Mouse (Mus musculus): Measurements from ENCODE around the gene Aco2. TPM values are rescaled to one million over a fixed set of nuclear protein-coding genes. Genes with fewer than 3 reads are reported as not detected.
A peak's percentile ranks its signal among the peaks of the same experiment; 100 is the strongest.

Aco2 gene
- polyA plus RNA-seq (2015; fragmentation: Nextera tagmentation; extraction: Ambion mirVana), result 126 and 136 TPM in 2 replicates

DNA sequence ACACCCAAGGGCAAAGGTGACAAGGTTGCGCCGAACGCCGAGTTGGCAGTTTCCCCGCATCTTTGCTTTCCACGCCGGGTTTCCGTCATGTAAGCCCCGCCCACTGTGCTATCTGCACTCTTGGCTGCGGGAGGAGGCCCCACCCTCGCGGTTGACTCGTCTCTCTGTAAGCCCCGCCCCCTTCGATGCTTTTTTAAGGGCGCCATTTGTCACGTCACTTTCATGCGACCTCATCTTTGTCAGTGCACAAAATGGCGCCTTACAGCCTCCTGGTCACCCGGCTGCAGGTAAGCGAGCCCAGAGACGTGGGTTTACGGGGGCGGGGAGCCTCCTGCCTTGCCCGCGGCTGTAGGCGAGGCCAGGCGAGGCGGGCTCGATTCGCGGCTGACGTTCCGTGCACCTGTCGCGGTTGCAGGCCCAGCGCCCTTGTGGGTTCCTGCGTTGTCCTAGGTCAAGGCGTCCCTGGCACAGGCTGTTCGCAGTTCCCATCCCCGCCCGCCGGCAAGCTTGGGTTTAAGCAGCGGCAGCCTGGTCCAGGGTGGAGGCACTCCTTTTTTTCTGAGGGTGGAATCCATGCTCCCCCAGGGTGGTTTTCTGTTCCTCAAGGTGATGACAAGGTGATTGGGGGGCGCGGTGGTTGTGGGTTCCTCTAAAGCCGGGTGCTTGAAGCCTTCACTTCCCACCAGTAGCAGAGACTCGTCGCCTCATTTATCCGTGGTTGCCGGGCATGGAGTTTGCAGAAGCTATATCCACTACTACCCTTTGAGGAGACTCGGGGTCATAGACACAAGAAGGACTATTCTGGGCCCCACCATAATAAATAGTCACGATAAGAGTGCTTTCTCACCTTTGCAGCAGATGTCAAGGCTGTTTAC, at the start of gene Aco2:
Gene Aco2, plus strand, starts transcription at position 48 of the 875 bp plus-strand sequence.
- peak; percentile 99 for DNase-seq (ENCODE audit: low spot score)

DNA sequence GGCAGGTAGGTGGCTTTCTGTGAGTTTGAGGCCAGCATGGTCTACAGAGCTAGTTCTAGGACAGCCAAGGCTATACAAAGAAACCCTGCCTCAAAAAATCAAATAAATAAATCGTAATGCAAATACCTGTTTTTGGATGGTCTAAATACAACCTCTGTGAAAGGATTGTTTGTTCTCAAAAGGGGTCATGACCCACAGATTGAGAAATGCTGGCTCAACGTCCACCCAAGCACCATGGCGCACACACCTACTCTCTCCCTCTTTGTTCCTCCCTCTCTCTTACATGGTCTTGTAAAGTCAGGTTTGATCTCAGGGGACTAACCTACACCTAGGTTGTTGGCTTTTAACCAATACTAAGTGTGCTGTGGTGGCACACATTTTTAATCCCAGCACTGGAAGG, 49.5 kb upstream of the Aco2 start:
- no peak for DNase-seq (ENCODE audit: low spot score)

DNA sequence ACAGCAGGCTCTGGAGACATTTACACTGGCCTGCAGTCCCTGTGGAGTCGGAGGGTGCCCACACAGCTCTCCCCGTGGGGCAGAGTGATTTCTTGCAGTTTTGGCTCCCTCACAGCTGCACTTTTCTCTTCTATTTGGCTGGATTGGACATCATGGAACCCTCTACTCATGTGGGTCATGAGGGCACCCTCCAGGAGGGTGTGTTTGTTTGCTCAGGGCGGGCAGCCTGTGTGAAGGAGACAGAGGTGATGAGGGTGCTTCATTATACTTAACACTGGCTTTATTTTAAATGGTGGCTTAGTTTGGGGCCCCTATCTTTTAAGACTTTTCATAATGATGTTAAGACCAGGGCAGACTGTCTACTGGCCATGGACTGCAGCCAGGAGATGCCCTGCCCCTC, 47.3 kb upstream of the Aco2 start:
- DNase-seq (ENCODE audit: low spot score), result no peak

- DNase-seq (ENCODE audit: low spot score), result no peak
These were observed 43.5 kb upstream of the Aco2 start for GRCm38 (mm10) chr15:81828426-81829207.

DNA sequence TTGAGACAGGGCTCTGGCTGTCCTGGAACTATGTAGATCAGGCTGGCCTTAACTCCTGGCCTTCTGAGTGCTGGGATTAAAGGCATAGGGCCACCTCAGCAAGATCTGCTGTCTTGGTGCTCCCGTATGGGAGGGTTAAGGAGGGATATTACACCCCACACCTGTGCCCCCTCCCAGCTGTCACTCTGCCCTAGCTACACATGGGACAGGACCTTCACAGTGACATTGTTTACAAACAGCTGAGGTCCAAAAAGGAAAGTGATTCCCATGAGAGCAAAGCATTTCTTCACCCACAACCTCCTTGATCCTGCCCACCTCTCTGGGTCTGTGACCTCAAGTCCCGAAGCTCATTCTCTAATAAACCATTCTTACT, 42.9 kb upstream of the Aco2 start:
- no peak for DNase-seq (ENCODE audit: low spot score)

DNA sequence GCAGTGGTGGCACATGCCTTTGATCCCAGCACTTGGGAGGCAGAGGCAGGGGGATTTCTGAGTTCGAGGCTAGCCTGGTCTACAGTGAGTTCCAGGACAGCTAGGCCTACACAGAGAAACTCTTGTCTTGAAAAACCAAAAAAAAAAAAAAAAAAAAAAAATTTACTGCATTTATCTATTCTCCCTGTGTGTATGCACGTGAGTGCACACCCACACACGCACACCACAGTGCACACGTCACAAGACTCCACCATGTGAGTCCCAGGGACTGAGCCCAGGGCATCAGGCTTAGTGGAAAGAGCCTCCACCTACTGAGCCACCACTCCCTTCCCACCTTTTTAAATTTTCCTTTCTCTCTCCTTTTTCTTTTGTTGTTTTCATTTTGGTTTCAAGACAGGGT, 41.6 kb upstream of the Aco2 start:
- no peak for DNase-seq (ENCODE audit: low spot score)

DNA sequence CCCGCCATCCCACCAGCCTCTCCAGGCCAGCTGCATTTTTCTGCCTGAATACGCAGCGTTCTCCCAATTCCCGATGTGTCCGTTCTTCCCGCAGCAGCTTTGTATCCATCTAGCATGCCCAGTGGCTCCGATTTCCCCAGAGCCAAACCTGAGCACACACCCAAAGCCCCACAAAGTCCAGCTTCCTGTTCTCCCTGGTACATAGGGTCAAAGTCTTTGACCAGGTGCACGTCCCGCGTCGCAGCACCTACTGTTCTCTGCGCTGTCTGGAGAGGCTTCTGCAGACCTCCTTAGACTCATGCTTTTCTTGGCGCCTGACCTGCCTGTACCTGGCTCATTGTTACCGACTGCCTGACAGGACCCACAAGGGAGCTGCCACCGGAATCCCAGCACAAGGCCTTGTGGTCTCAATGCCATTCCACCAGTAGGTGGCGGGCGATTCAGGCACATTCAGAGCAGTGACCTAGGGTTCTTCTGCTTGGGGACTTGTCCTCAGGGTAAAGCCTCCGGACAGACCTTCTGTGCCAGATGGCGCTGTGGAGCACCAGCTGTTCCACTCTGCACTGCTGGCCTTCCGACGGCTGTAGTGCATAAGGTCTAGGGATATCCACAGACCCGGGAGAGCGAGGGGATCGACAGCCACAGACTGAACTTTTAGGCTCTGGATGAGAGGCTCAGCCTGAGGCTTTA, 40.8 kb upstream of the Aco2 start:
- DNase-seq (ENCODE audit: low spot score), result peak; percentile 89

DNA sequence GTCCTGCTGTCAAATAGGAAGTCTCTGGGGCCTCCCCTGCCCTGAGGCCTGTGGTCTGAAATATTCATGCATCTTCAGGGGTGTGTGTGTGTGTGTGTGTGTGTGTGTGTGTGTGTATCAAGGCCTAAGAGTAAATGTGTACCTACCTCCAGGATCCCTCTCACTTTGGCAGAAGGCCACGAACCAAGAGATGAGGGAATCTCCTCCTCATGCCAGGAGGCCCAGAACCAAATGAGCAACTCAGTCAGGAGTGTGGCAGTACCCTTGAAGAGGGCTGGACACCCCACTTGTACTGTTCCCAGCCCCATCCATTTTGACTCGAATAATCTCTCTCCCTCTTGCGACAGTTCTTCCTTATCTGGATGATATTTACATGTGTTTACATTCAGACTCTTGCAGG, 39.9 kb upstream of the Aco2 start:
- no peak for DNase-seq (ENCODE audit: low spot score)

- DNase-seq (ENCODE audit: low spot score), result no peak
These were observed 38.6 kb upstream of the Aco2 start for GRCm38 (mm10) chr15:81833481-81833880.

GRCm38 (mm10) chr15:81834171-81834841, 37.8 kb upstream of the Aco2 start:
- no peak for DNase-seq (ENCODE audit: low spot score)

- DNase-seq (ENCODE audit: low spot score), result no peak
These were observed 36.9 kb upstream of the Aco2 start for GRCm38 (mm10) chr15:81835007-81835880.

GRCm38 (mm10) chr15:81836124-81836821, 35.8 kb upstream of the Aco2 start:
- DNase-seq (ENCODE audit: low spot score), result no peak

DNA sequence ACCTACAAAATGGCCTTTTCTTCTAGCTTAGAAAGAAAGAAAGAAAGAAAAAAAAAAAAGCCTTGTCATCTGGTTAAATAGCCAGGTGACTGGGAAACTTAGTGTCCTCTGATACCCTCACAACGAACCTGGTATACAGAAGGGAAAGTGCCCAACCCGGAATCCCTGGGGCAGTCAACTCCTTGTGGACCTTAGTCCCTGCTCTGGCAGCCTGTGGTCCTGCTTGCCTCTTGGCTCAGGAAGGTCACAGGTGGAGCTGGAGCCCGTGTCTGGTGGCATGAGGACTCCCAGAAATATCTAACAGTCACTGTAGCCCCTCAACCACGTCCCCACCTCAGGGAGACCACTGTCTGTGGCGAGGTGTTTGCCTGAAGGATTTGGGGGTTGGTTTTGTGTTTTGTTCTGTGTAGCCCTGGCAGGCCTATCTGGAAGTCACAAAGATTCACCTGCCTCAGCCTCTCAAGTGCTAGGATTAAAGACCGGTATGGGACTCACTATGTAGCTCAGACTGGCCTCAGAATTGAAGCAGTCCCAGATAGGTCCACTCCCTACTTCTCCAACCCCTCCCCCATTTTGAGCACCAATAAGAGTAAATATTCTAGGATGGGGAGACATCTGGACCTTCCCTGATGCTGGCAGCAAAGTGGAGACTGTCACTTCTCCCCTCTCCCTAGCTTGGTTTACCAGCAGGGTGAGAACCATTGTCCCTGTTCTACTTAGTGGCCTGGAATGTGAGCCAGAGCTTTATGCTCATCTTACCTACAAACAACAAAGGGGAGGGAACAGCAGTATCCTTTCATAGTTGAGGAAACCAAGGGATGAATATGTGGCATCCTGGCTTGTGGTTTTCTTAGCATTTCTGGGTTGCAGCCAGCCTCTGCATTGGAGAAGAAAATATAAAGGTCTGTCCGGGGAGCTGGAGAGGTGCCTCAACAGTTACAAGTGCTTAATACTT, 34.9 kb upstream of the Aco2 start:
- no peak for DNase-seq (ENCODE audit: low spot score)

DNA sequence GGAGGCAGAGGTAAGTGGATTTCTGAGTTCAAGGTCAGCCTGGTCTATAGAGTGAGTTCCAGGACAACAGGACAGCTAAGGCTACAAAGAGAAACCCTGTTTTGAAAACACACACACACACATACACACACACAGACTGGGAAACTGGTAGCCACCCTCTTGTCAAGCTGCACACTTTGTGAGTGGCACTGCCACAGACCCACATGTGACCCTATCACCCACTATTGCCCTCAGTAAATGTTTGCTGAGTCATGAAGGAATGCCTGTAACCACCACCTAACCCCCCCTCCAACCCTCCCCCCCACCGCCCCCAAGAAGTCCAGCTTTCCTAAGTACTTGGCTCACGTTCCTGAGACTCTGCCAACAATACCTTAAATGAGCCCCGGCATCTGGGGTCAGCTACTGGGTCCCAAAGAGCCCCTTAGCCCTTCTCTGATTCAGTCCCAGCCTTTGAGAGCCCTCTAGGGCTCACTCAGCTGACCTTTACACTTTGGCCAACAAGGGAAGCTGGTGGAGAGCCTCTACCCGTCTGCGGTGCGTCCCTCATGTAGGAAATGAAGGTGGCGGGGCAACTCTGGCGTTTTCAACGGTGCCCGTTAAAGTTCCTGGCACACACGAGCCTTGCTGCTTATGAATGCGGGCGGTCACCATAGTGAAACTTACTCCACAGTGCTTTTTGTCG, 33.4 kb upstream of the Aco2 start:
- DNase-seq (ENCODE audit: low spot score), result no peak

DNA sequence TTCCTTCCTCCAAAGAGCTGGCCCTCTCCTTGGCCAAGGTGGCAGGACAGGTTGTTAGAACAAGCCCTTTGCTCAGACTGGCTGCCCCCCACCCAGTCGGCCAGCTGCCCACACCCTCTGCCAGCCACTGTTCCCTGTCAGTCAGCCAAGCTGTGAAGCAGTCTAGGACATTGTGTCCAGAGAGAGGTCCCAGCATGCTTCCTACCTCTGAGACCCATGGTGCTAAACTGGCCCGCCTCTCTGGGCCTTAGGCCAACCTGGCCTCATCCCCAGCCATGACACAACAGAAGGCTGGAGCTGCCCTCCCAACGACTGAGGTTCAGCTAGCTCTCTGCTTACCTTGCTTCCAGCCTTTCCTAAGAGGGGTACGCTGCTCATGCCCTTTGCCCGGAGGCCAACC, 32.5 kb upstream of the Aco2 start:
- no peak for DNase-seq (ENCODE audit: low spot score)

GRCm38 (mm10) chr15:81840306-81840705, 31.8 kb upstream of the Aco2 start:
- DNase-seq (ENCODE audit: low spot score), result no peak

- DNase-seq (ENCODE audit: low spot score), result no peak
These were observed 29.8 kb upstream of the Aco2 start for GRCm38 (mm10) chr15:81842275-81842674.

DNA sequence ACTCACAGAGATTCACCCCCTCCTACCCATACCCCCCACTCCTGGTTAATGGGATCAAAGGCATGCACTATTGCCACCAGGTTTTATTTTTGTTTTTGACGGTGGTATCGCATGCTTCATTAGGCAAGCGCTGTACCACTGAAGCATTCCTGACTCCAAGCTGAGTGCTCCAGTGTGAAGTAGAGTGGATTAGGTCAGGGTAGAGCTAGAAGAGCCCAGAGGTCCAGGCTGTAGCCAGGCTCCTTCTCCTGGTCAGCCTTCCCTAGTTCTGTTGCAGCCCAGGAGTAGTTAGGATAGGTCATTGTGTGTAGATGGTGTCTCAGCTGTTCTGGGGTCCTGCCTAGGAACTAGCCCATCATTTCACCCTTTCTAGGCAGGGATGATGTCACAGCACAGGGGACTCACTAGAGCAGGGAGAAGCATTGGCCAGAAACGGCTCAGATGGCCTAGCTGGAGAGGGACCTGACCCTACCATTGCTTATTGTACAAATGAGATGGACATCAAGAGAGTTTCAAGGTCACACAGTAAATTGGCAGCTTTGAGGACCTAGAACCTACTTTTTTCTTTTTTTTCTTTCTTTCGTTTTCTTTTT, 27.0 kb upstream of the Aco2 start:
- no peak for DNase-seq (ENCODE audit: low spot score)

Measured in thymus, postnatal 0 days (tissue).